Mouse (Mus musculus) MEL (cell line): Measurements from ENCODE around the gene Rtn4rl2. TPM values are rescaled to one million over a fixed set of nuclear protein-coding genes. Genes with fewer than 3 reads are reported as not detected.
"Not testable (repeated sequence)": the region's sequence is repeated elsewhere in the genome, so short reads cannot be mapped to it uniquely, and the experiment has no call there.

Experiments
- DNase-seq: peaks from one replicate; pipeline ENCODE4 v3.0.0; 2011; ENCODE audit warnings: low read depth, low spot score
- H3K27ac ChIP-seq: 2 replicates; pipeline ENCODE4 v1.5.1; 2012; ENCODE audit warnings: low read depth, mild to moderate bottlenecking, control low read depth, low read length, moderate library complexity; ENCODE audit not compliant: control insufficient read depth
- H3K27me3 ChIP-seq, 2 experiments: fragments of 150-350 bp in 1 of 2; sonication (generic) in 1 of 2; 2 replicates each; pipeline ENCODE4 v1.6.1; 2012; ENCODE audit warnings: low read length in 2 of 2, mild to moderate bottlenecking in 2 of 2, improper control_type of control experiment in 1 of 2, moderate library complexity in 1 of 2; ENCODE audit not compliant: insufficient read depth in 2 of 2, control insufficient read depth in 1 of 2
- H3K36me3 ChIP-seq, 2 experiments: 2 replicates each; pipeline ENCODE4 v1.6.1; 2012 to 2014; ENCODE audit warnings: low read length in 2 of 2, improper control_type of control experiment in 1 of 2, inconsistent platforms in 1 of 2, mild to moderate bottlenecking in 1 of 2; ENCODE audit not compliant: insufficient read depth in 2 of 2, control insufficient read depth in 1 of 2
- H3K4me1 ChIP-seq, 2 experiments: fragments of 150-350 bp in 1 of 2; sonication (generic) in 1 of 2; 2 replicates each; pipeline ENCODE4 v1.6.1; 2012; ENCODE audit warnings: low read length in 2 of 2, improper control_type of control experiment in 1 of 2, mild to moderate bottlenecking in 1 of 2; ENCODE audit not compliant: insufficient read depth in 2 of 2, control insufficient read depth in 1 of 2
- H3K4me3 ChIP-seq, 2 experiments: fragments of 150-350 bp in 1 of 2; sonication (generic) in 1 of 2; 2 replicates each; pipeline ENCODE4 v1.5.1; 2012; ENCODE audit warnings: low read depth in 2 of 2, low read length in 2 of 2, mild to moderate bottlenecking in 2 of 2, moderate library complexity in 2 of 2, control low read depth in 1 of 2, improper control_type of control experiment in 1 of 2; ENCODE audit not compliant: control insufficient read depth in 1 of 2, insufficient read depth in 1 of 2
- H3K79me2 ChIP-seq: 2 replicates; pipeline ENCODE4 v1.6.1; 2012; ENCODE audit warnings: mild to moderate bottlenecking, low read length, moderate library complexity; ENCODE audit not compliant: control insufficient read depth, poor library complexity, insufficient read depth
- H3K9ac ChIP-seq: 2 replicates; pipeline ENCODE4 v1.6.1; 2012; ENCODE audit warnings: low read depth, mild to moderate bottlenecking, control low read depth, low read length, moderate library complexity; ENCODE audit not compliant: control insufficient read depth, poor library complexity, severe bottlenecking
- H3K9me3 ChIP-seq: fragments of 150-350 bp; sonication (generic); replicated peaks from 2 replicates; pipeline ENCODE4 v1.6.1; 2012; ENCODE audit warnings: mild to moderate bottlenecking, low read length, improper control_type of control experiment, moderate library complexity; ENCODE audit not compliant: insufficient read depth
- CTCF ChIP-seq, 3 experiments: IDR thresholded peaks in 2 of 3; conservative IDR thresholded peaks in 1 of 3; 2 replicates each; pipeline ENCODE4 v1.5.1; 2011 to 2012; ENCODE audit warnings: low read length in 3 of 3, low read depth in 2 of 3, mild to moderate bottlenecking in 2 of 3, improper control_type of control experiment in 1 of 3, inconsistent platforms in 1 of 3, mixed read lengths in 1 of 3, moderate library complexity in 1 of 3; ENCODE audit not compliant: control insufficient read depth in 1 of 3, insufficient read depth in 1 of 3, poor library complexity in 1 of 3, severe bottlenecking in 1 of 3
- ETS1 ChIP-seq: IDR thresholded peaks from 2 replicates; pipeline ENCODE4 v1.6.1; 2012; ENCODE audit warnings: low read depth, mild to moderate bottlenecking, inconsistent platforms, low read length, improper control_type of control experiment, moderate library complexity
- GATA1 ChIP-seq: IDR thresholded peaks from 2 replicates; pipeline ENCODE4 v1.6.1; 2011; ENCODE audit warnings: low read depth, low read length, improper control_type of control experiment
- JUND ChIP-seq: IDR thresholded peaks from 2 replicates; pipeline ENCODE4 v1.6.1; 2011; ENCODE audit warnings: low read depth, mild to moderate bottlenecking, improper control_type of control experiment, low read length
- KAT2A ChIP-seq: conservative IDR thresholded peaks from 2 replicates; pipeline ENCODE4 v1.6.1; 2012; ENCODE audit warnings: low read depth, low read length, improper control_type of control experiment, inconsistent platforms
- MEF2A ChIP-seq: IDR thresholded peaks from 2 replicates; pipeline ENCODE4 v1.6.1; 2014; ENCODE audit warnings: low read depth, mild to moderate bottlenecking, inconsistent platforms, low read length, improper control_type of control experiment; ENCODE audit not compliant: poor library complexity, insufficient replicate concordance, severe bottlenecking; ENCODE audit errors: extremely low read depth
- MYB ChIP-seq: IDR thresholded peaks from 2 replicates; pipeline ENCODE4 v1.6.1; 2011; ENCODE audit warnings: mild to moderate bottlenecking, low read depth, low read length, improper control_type of control experiment
- NELFE ChIP-seq: IDR thresholded peaks from 2 replicates; pipeline ENCODE4 v1.6.1; 2011; ENCODE audit warnings: low read depth, low read length, improper control_type of control experiment
- POLR2AphosphoS5 ChIP-seq: IDR thresholded peaks from 2 replicates; pipeline ENCODE4 v1.6.1; 2012; ENCODE audit warnings: low read depth, borderline replicate concordance, mild to moderate bottlenecking, inconsistent platforms, low read length, moderate library complexity, mixed read lengths
- RAD21 ChIP-seq: IDR thresholded peaks from 2 replicates; pipeline ENCODE4 v1.6.1; 2011; ENCODE audit warnings: mild to moderate bottlenecking, low read depth, low read length, improper control_type of control experiment
- RCOR1 ChIP-seq: IDR thresholded peaks from 2 replicates; pipeline ENCODE4 v1.6.1; 2012; ENCODE audit warnings: low read depth, mild to moderate bottlenecking, inconsistent platforms, low read length, improper control_type of control experiment
- TAL1 ChIP-seq: IDR thresholded peaks from 2 replicates; pipeline ENCODE4 v1.6.1; 2012; ENCODE audit warnings: mild to moderate bottlenecking, inconsistent platforms, low read length, moderate library complexity, mixed read lengths
- TBP ChIP-seq: IDR thresholded peaks from 2 replicates; pipeline ENCODE4 v1.8.0; 2011; ENCODE audit warnings: low read depth, low read length, improper control_type of control experiment
- TCF12 ChIP-seq: IDR thresholded peaks from 2 replicates; pipeline ENCODE4 v1.6.1; 2014; ENCODE audit warnings: low read depth, mild to moderate bottlenecking, inconsistent platforms, low read length, improper control_type of control experiment, moderate library complexity
- USF1 ChIP-seq: IDR thresholded peaks from 2 replicates; pipeline ENCODE4 v1.6.1; 2014; ENCODE audit warnings: low read depth, mild to moderate bottlenecking, inconsistent platforms, low read length, improper control_type of control experiment, moderate library complexity
- USF2 ChIP-seq, 2 experiments: IDR thresholded peaks; 2 replicates each; pipeline ENCODE4 v1.6.1; 2011 to 2012; ENCODE audit warnings: improper control_type of control experiment in 2 of 2, low read length in 2 of 2, borderline replicate concordance in 1 of 2, inconsistent platforms in 1 of 2, low read depth in 1 of 2, mild to moderate bottlenecking in 1 of 2; ENCODE audit not compliant: insufficient read depth in 1 of 2
- ZC3H11A ChIP-seq: IDR thresholded peaks from 2 replicates; pipeline ENCODE4 v1.6.1; 2012; ENCODE audit warnings: low read depth, mild to moderate bottlenecking, inconsistent platforms, low read length, improper control_type of control experiment
- polyA plus RNA-seq, 2 experiments: library from polyadenylated mRNA; stranded (reverse) in 1 of 2; unstranded in 1 of 2; fragments of >175 nt in 1 of 2; fragments of >200 nt in 1 of 2; gene quantifications; 2 replicates each; pipeline versions ENCODE4 v1.2.1 to v1.2.4; 2012; ENCODE audit warnings: low replicate concordance in 2 of 2, low read depth in 1 of 2; ENCODE audit not compliant: insufficient read length in 2 of 2, insufficient read depth in 1 of 2, missing spikeins in 1 of 2
- total RNA-seq: library from RNA; depleted of rRNA; stranded (reverse); fragments of 300-350 nt; gene quantifications from 2 replicates; pipeline ENCODE4 v1.2.3, GENCODE M21; 2012

The Rtn4rl2 gene
- total and polyA plus RNA-seq, 3 experiments = 0.12 to 1.1 TPM; not detected in 1

GRCm38 (mm10) chr2:84913881-84914280, 27.4 kb upstream of the Rtn4rl2 start:
- no peaks in the 10 kb centered on the region for H3K36me3 ChIP-seq
- H3K9me3 ChIP-seq = no peaks in the 10 kb centered on the region
- no peak overlapping the region for H3K27ac ChIP-seq
- H3K27me3 ChIP-seq = no peaks in the 10 kb centered on the region
- no peak overlapping the region for H3K9ac ChIP-seq
- H3K79me2 ChIP-seq = no peaks in the 10 kb centered on the region
- TF ChIP-seq JUND (no peak), USF1 (no peak), RAD21 (no peak), ETS1 (no peak), RCOR1 (no peak), TBP (no peak), MYB (no peak), ZC3H11A (no peak), USF2 (IDR thresholded peaks at IDR 0.05; ENCODE audit: borderline replicate concordance in 1 of 2, insufficient read depth in 1 of 2, low read depth in 1 of 2, low read length in 2 of 2) (no peak), MEF2A (no peak), NELFE (no peak), TAL1 (no peak), TCF12 (no peak), GATA1 (no peak), POLR2AphosphoS5 (no peak), KAT2A (no peak)
- no peak for DNase-seq
- H3K4me1 ChIP-seq = no peaks in the 10 kb centered on the region
- no peak overlapping the region for H3K4me3 ChIP-seq

GRCm38 (mm10) chr2:84912722-84913121, 26.2 kb upstream of the Rtn4rl2 start:
- H3K9ac ChIP-seq = no peak overlapping the region

DNA sequence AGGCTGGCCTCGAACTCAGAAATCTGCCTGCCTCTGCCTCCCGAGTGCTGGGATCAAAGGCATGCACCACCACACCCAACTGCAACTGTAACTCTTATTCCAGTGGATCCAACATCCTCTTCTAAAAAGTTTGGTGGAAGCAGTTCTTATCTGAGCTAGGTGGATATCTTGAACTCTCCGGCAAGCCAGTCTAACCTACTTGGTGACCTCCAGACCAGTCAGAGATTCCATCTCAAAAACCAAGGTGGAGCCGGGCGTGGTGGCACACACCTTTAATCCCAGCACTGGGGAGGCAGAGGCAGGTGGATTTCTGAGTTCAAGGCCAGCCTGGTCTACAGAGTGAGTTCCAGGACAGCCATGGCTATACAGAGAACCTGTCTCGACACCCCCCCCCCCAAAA, 10.2 kb upstream of the Rtn4rl2 start:
- H3K9ac ChIP-seq, H3K79me2 ChIP-seq, H3K27me3 ChIP-seq, DNase-seq, H3K27ac ChIP-seq, H3K4me1 ChIP-seq, H3K36me3 ChIP-seq, H3K9me3 ChIP-seq, H3K4me3 ChIP-seq: not testable (repeated sequence)

More at GRCm38 (mm10) chr2:84912722-84913121, 26.2 kb upstream of the Rtn4rl2 start:
- TF ChIP-seq CTCF (IDR thresholded peaks at IDR 0.05 in 2 of 3, conservative IDR thresholded peaks at IDR 0.05 in 1 of 3; ENCODE audit: control insufficient read depth in 1 of 3, insufficient read depth in 1 of 3, low read depth in 2 of 3, low read length in 3 of 3, poor library complexity in 1 of 3, severe bottlenecking in 1 of 3) (no peak), NELFE (no peak)
- DNase-seq = no peak
- Histone ChIP-seq H3K27me3 (no peaks in the 10 kb centered on the region), H3K4me1 (no peaks in the 10 kb centered on the region), H3K27ac (no peak overlapping the region), H3K4me3 (no peak overlapping the region), H3K36me3 (no peaks in the 10 kb centered on the region), H3K9me3 (no peaks in the 10 kb centered on the region), H3K79me2 (no peaks in the 10 kb centered on the region)
